Mouse (Mus musculus): ENCODE measurements around the gene Irf7. TPM values are rescaled to one million over a fixed set of nuclear protein-coding genes. Genes with fewer than 3 reads are reported as not detected.
A peak's percentile ranks its signal among the peaks of the same experiment; 100 is the strongest.

The Irf7 gene
- polyA plus RNA-seq, 1 experiment from 2014 or later: 0.15 TPM

DNA sequence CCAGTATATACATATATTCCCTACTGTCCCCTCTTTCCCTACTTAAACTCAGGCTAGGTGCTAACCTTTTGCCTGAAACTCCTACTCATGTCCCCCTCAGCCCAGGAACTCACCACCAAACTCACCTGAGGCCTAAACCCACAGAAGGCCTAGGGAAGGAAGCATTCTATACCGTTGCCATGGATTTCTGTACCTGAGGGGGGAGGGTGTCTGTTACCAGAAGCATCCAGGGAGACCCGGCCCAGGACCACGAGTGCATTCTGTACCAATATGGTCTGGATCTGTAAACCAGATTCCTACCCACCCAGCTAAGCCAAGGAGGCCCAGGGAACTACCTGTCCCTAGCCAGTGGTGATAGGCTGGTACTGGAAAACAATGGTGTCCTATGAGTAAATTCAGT is 52.0 kb downstream of the Irf7 start:
- Histone ChIP-seq H3K27ac (peak overlapping the region; percentile 90), H3K4me3 (peak overlapping the region; percentile 84), H3K36me3 (replicated peaks) (peaks cover 24% of the 10 kb centered on the region), H3K27me3 (ENCODE audit: poor library complexity, severe bottlenecking) (no peaks in the 10 kb centered on the region), H3K9me3 (no peaks in the 10 kb centered on the region), H3K4me1 (peaks cover 62% of the 10 kb centered on the region)
- DNase-seq (ENCODE audit: extremely low spot score, low spot score): no peak
- 79% methylated on average over 3 of the region's 3 CpGs for WGBS

DNA sequence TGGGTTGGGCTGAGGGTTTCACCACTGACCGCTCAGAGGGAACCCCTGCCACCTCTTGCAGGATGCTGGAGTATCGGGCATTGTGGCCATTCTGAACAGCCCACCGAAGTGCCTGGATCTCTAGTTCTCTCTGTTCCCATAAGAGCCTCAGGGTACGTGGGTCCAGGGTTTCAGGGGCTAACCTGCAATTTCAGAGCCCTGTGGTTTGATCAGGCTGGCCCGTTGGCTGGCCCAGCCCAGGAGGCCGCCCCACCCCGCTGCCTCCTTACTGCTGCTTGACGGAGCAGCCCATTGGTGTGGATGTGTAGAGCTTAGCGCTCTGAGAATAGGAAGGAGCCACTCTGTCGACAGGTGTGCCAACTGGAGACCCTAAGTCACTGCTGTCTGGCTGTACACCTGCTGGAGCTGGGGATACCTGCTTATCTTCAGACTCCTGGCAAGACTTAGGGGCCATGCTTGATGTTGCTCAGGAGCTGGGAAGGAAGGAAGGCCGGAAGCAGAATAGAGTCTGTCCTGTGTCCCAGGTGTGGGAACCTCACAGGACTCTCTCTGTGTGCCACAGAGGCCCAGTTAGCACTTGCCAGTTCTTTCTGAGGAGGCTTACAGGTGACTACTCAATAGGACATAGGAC is 52.6 kb downstream of the Irf7 start, which contains the start of gene Lmntd2:
Gene Lmntd2 (minus strand): TSS at position 476 of the 631 bp plus-strand sequence.
- no peaks in the 10 kb centered on the region for H3K27me3 ChIP-seq (ENCODE audit: poor library complexity, severe bottlenecking)
- 93% methylated on average over 11 of the region's 11 CpGs for WGBS
- H3K27ac ChIP-seq: peak within 1 kb of the TSS; percentile 90
- DNase-seq (ENCODE audit: extremely low spot score, low spot score): no peak
- peaks cover 60% of the 10 kb centered on the region for H3K4me1 ChIP-seq
- peaks cover 19% of the 10 kb centered on the region for H3K36me3 ChIP-seq (replicated peaks)
- no peaks in the 10 kb centered on the region for H3K9me3 ChIP-seq
- peak within 1 kb of the TSS; percentile 84 for H3K4me3 ChIP-seq

DNA sequence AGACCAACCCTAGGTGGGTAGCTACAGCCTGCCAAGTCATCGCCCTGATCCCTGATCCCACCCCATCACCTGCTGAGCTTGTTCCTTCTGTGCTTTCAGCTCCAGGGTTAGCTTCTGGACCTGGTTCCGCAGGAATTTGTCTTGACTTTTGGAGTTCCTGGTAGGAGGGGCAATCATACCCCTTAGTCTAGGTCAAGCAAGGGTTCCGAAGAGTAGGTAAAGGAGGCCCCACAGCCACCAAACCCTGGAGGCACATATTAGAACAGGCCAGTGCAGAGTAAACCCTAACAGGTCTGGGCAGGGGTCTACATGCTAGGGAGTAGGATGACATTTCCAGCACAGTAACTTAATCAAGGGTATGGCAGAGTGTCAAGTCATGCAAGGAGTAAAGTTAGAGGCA is 53.1 kb downstream of the Irf7 start:
- H3K36me3 ChIP-seq (replicated peaks): peaks cover 13% of the 10 kb centered on the region
- H3K9me3 ChIP-seq: no peaks in the 10 kb centered on the region
- H3K4me3 ChIP-seq: no peak overlapping the region; the same call in 1 of the 2 replicates
- DNase-seq (ENCODE audit: extremely low spot score, low spot score): no peak
- 88% methylated on average over 3 of the region's 3 CpGs for WGBS
- 0 out of 2 replicates have a peak overlapping the region, but pooled peaks have one; percentile 90 for H3K27ac ChIP-seq
- peaks cover 54% of the 10 kb centered on the region for H3K4me1 ChIP-seq
- H3K27me3 ChIP-seq (ENCODE audit: poor library complexity, severe bottlenecking): no peaks in the 10 kb centered on the region

MicroRNA genes within 50 kb of the gene (microRNA counts, 519-probe panel; counts per million panel counts)
- 5,399 counts per million, percentile 87 among the panel's probes with 10 or more counts for microRNA mmu-miR-210

Small RNA genes lying within 50 kb of the gene (microRNA-seq; reads per million reads assigned to microRNA genes)
- gene Mir210: 742 reads per million, percentile 72 among the genes with 10 or more reads in this experiment

Other genes with a start within 250 kb of the Irf7 start
- not detected in 2 replicates for gene Ifitm6, start 248.6 kb downstream of the Irf7 start, polyA plus RNA-seq (2016; fragmentation: Nextera tagmentation; extraction: Ambion mirVana)
- not detected in 2 replicates for gene Gm17387, start 237.3 kb downstream of the Irf7 start, polyA plus RNA-seq (2016; fragmentation: Nextera tagmentation; extraction: Ambion mirVana)
- gene B4galnt4, start 205.4 kb downstream of the Irf7 start, polyA plus RNA-seq (2016; fragmentation: Nextera tagmentation; extraction: Ambion mirVana): 24.6 and 30.4 TPM in 2 replicates
- 2.4 and 2.8 TPM in 2 replicates for gene Pkp3, start 188.3 kb downstream of the Irf7 start, polyA plus RNA-seq (2016; fragmentation: Nextera tagmentation; extraction: Ambion mirVana)
- gene Sigirr, start 165.9 kb downstream of the Irf7 start, polyA plus RNA-seq (2016; fragmentation: Nextera tagmentation; extraction: Ambion mirVana): 2.0 and 2.2 TPM in 2 replicates
- gene Ano9, start 148.7 kb downstream of the Irf7 start, polyA plus RNA-seq (2016; fragmentation: Nextera tagmentation; extraction: Ambion mirVana): 0.53 and 0.69 TPM in 2 replicates
- gene Ptdss2, start 144.1 kb downstream of the Irf7 start, polyA plus RNA-seq (2016; fragmentation: Nextera tagmentation; extraction: Ambion mirVana): 81.1 and 84.7 TPM in 2 replicates
- gene Rnh1, start 93.6 kb downstream of the Irf7 start, polyA plus RNA-seq (2016; fragmentation: Nextera tagmentation; extraction: Ambion mirVana): 64.2 and 66.6 TPM in 2 replicates
- 80.6 and 82.7 TPM in 2 replicates for gene Hras, start 72.5 kb downstream of the Irf7 start, polyA plus RNA-seq (2016; fragmentation: Nextera tagmentation; extraction: Ambion mirVana)
- 15.5 and 15.6 TPM in 2 replicates for gene Lrrc56, start 72.3 kb downstream of the Irf7 start, polyA plus RNA-seq (2016; fragmentation: Nextera tagmentation; extraction: Ambion mirVana)
- 3.4 and 4.4 TPM in 2 replicates for gene Lmntd2, start 52.4 kb downstream of the Irf7 start, polyA plus RNA-seq (2016; fragmentation: Nextera tagmentation; extraction: Ambion mirVana)
- 50.8 and 53.8 TPM in 2 replicates for gene Rassf7, start 50.6 kb downstream of the Irf7 start, polyA plus RNA-seq (2016; fragmentation: Nextera tagmentation; extraction: Ambion mirVana)
- 121 and 124 TPM in 2 replicates for gene Phrf1, start 37.7 kb downstream of the Irf7 start, polyA plus RNA-seq (2016; fragmentation: Nextera tagmentation; extraction: Ambion mirVana)
- gene Cdhr5, start 10.3 kb upstream of the Irf7 start, polyA plus RNA-seq (2016; fragmentation: Nextera tagmentation; extraction: Ambion mirVana): not detected in 2 replicates
- gene Sct, start 12.7 kb upstream of the Irf7 start, polyA plus RNA-seq (2016; fragmentation: Nextera tagmentation; extraction: Ambion mirVana): 0.87 and 1.7 TPM in 2 replicates
- 0.17 and 0.46 TPM in 2 replicates for gene Drd4, start 25.5 kb upstream of the Irf7 start, polyA plus RNA-seq (2016; fragmentation: Nextera tagmentation; extraction: Ambion mirVana)
- gene Deaf1, start 61.2 kb upstream of the Irf7 start, polyA plus RNA-seq (2016; fragmentation: Nextera tagmentation; extraction: Ambion mirVana): 59.2 and 59.3 TPM in 2 replicates
- 48.2 and 51.0 TPM in 2 replicates for gene Tmem80, start 61.3 kb upstream of the Irf7 start, polyA plus RNA-seq (2016; fragmentation: Nextera tagmentation; extraction: Ambion mirVana)
- gene Eps8l2, start 72.4 kb upstream of the Irf7 start, polyA plus RNA-seq (2016; fragmentation: Nextera tagmentation; extraction: Ambion mirVana): 4.2 and 4.5 TPM in 2 replicates
- gene Taldo1, start 125.7 kb upstream of the Irf7 start, polyA plus RNA-seq (2016; fragmentation: Nextera tagmentation; extraction: Ambion mirVana): 335 and 368 TPM in 2 replicates
- gene Gatd1, start 147.7 kb upstream of the Irf7 start, polyA plus RNA-seq (2016; fragmentation: Nextera tagmentation; extraction: Ambion mirVana): 43.2 and 44.7 TPM in 2 replicates
- 7.7 and 8.7 TPM in 2 replicates for gene Cend1, start 163.0 kb upstream of the Irf7 start, polyA plus RNA-seq (2016; fragmentation: Nextera tagmentation; extraction: Ambion mirVana)
- 46.8 and 49.6 TPM in 2 replicates for gene Slc25a22, start 171.4 kb upstream of the Irf7 start, polyA plus RNA-seq (2016; fragmentation: Nextera tagmentation; extraction: Ambion mirVana)
- gene Pidd1, start 177.5 kb upstream of the Irf7 start, polyA plus RNA-seq (2016; fragmentation: Nextera tagmentation; extraction: Ambion mirVana): 24.9 and 26.4 TPM in 2 replicates
- 1,198 and 1,216 TPM in 2 replicates for gene Rplp2, start 180.9 kb upstream of the Irf7 start, polyA plus RNA-seq (2016; fragmentation: Nextera tagmentation; extraction: Ambion mirVana)
- gene Pnpla2, start 188.7 kb upstream of the Irf7 start, polyA plus RNA-seq (2016; fragmentation: Nextera tagmentation; extraction: Ambion mirVana): 15.9 and 18.2 TPM in 2 replicates
- 6.2 and 7.3 TPM in 2 replicates for gene Cracr2b, start 194.6 kb upstream of the Irf7 start, polyA plus RNA-seq (2016; fragmentation: Nextera tagmentation; extraction: Ambion mirVana)
- gene Cd151, start 200.9 kb upstream of the Irf7 start, polyA plus RNA-seq (2016; fragmentation: Nextera tagmentation; extraction: Ambion mirVana): 15.2 and 17.7 TPM in 2 replicates
- 87.0 and 95.7 TPM in 2 replicates for gene Polr2l, start 208.7 kb upstream of the Irf7 start, polyA plus RNA-seq (2016; fragmentation: Nextera tagmentation; extraction: Ambion mirVana)
- gene Tspan4, start 208.8 kb upstream of the Irf7 start, polyA plus RNA-seq (2016; fragmentation: Nextera tagmentation; extraction: Ambion mirVana): 31.4 and 37.9 TPM in 2 replicates